Mouse (Mus musculus): ENCODE measurements around the gene Sgf29. TPM values are rescaled to one million over a fixed set of nuclear protein-coding genes. Genes with fewer than 3 reads are reported as not detected.
A peak's percentile ranks its signal among the peaks of the same experiment; 100 is the strongest.

Sgf29 gene
- polyA plus RNA-seq, 1 experiment from 2014 or later = 57.5 TPM

DNA sequence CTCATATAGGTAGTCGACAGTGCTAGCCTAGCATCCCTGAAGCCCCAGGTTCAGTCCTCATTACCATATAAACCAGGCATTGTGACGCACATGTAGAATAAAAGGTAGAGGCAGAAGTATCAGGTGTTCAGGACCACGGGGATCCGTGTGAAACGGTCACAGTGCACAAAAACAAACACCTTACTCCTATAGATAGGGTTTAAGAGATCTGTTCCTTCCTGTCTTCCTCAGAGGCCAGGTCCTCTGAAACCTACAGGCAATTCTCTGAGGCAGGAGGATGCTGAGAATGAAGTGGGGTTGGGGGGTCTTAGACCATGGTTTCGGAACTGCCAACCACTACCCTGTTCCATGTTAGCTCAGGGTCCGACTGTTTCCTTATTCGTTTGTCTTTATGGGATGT lies 48.7 kb downstream of the Sgf29 start:
- H3K4me1 ChIP-seq (replicated peaks; ENCODE audit: control insufficient read depth, insufficient read depth, low read length) = peaks cover 46% of the 10 kb centered on the region
- H3K9ac ChIP-seq (replicated peaks; ENCODE audit: low read depth, low read length) = no peak overlapping the region
- H3K4me3 ChIP-seq (replicated peaks; ENCODE audit: low read length) = no peak overlapping the region
- WGBS = 95% methylated on average over 8 of the region's 8 CpGs
- peaks cover 11% of the 10 kb centered on the region for H3K36me3 ChIP-seq (ENCODE audit: control insufficient read depth, insufficient read depth)
- no peak overlapping the region for H3K4me2 ChIP-seq (ENCODE audit: low read length)
- H3K27ac ChIP-seq (ENCODE audit: low read length) = no peak overlapping the region
- ATAC-seq = no peak
- no peaks in the 10 kb centered on the region for H3K27me3 ChIP-seq (replicated peaks; ENCODE audit: control insufficient read depth, insufficient read depth, low read length)
- H3K9me3 ChIP-seq (ENCODE audit: control insufficient read depth, low read length) = no peaks in the 10 kb centered on the region

GRCm38 (mm10) chr7:126700063-126701015 lies 51.2 kb downstream of the Sgf29 start:
- ATAC-seq = no peak
- WGBS = 85% methylated on average over 25 of the region's 25 CpGs
- Histone ChIP-seq H3K27me3 (replicated peaks; ENCODE audit: control insufficient read depth, insufficient read depth, low read length) (no peaks in the 10 kb centered on the region), H3K9ac (replicated peaks; ENCODE audit: low read depth, low read length) (no peak overlapping the region), H3K27ac (ENCODE audit: low read length) (no peak overlapping the region), H3K36me3 (ENCODE audit: control insufficient read depth, insufficient read depth) (peaks cover 11% of the 10 kb centered on the region), H3K4me3 (replicated peaks; ENCODE audit: low read length) (no peak overlapping the region), H3K9me3 (ENCODE audit: control insufficient read depth, low read length) (no peaks in the 10 kb centered on the region), H3K4me2 (ENCODE audit: low read length) (no peak overlapping the region), H3K4me1 (replicated peaks; ENCODE audit: control insufficient read depth, insufficient read depth, low read length) (peaks cover 43% of the 10 kb centered on the region)

DNA sequence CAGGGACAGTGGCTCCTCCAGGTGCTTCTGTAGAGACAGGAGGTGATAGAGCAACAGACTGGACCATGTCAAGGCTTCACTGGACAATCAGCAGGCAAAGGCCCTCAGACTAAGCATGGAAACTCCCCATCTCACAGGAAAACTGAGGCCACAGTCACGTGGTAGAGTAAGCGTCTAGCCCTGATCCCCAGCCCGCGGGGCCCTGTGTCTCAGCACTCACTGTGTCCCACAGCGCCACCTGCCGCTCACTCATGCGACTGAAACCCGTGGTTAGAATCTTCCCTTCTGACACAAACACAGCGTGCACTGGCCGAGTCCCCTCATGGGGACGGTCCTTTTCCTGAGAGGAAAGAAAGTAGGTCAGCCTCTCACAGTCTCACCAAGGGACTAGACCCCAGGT lies 52.0 kb downstream of the Sgf29 start:
- Histone ChIP-seq H3K9ac (replicated peaks; ENCODE audit: low read depth, low read length) (peak overlapping the region; percentile 38; the same call in 1 of the 2 replicates), H3K27ac (ENCODE audit: low read length) (no peak overlapping the region), H3K9me3 (ENCODE audit: control insufficient read depth, low read length) (no peaks in the 10 kb centered on the region), H3K27me3 (replicated peaks; ENCODE audit: control insufficient read depth, insufficient read depth, low read length) (no peaks in the 10 kb centered on the region), H3K4me2 (ENCODE audit: low read length) (peak overlapping the region; percentile 33), H3K4me1 (replicated peaks; ENCODE audit: control insufficient read depth, insufficient read depth, low read length) (peaks cover 43% of the 10 kb centered on the region), H3K36me3 (ENCODE audit: control insufficient read depth, insufficient read depth) (peaks cover 11% of the 10 kb centered on the region), H3K4me3 (replicated peaks; ENCODE audit: low read length) (no peak overlapping the region)
- ATAC-seq = peak; percentile 29
- WGBS = 0% methylated on average over 11 of the region's 11 CpGs

GRCm38 (mm10) chr7:126701559-126702357 lies 52.6 kb downstream of the Sgf29 start:
- Histone ChIP-seq H3K36me3 (ENCODE audit: control insufficient read depth, insufficient read depth) (peaks cover 11% of the 10 kb centered on the region), H3K4me2 (ENCODE audit: low read length) (peak overlapping the region; percentile 33), H3K9me3 (ENCODE audit: control insufficient read depth, low read length) (no peaks in the 10 kb centered on the region), H3K27ac (ENCODE audit: low read length) (no peak overlapping the region), H3K27me3 (replicated peaks; ENCODE audit: control insufficient read depth, insufficient read depth, low read length) (no peaks in the 10 kb centered on the region), H3K4me3 (replicated peaks; ENCODE audit: low read length) (no peak overlapping the region), H3K9ac (replicated peaks; ENCODE audit: low read depth, low read length) (peak overlapping the region; percentile 38; the same call in 1 of the 2 replicates), H3K4me1 (replicated peaks; ENCODE audit: control insufficient read depth, insufficient read depth, low read length) (peaks cover 37% of the 10 kb centered on the region)
- no peak for ATAC-seq
- 60% methylated on average over 24 of the region's 24 CpGs for WGBS

DNA sequence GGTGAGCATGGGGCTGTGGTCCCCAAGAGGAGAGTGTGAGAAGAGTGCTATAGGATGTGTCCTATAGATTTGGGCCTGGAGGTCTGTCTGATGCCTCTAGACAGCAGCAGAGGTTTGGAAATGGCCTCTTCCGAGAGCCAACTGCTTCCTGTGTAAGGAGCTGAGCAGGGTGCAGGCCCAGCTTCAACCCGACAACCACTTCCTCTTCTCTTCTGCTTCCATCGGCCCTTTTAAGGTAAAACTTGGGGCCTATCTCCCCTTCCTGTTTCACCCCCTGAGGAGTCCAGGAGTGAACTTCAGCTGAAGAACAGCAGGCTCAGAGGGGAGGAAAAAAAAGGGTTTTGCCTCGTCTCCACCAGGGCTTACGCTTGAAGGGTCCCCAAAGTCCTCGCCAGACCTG lies 53.2 kb downstream of the Sgf29 start:
- no peaks in the 10 kb centered on the region for H3K27me3 ChIP-seq (replicated peaks; ENCODE audit: control insufficient read depth, insufficient read depth, low read length)
- 86% methylated on average over 6 of the region's 6 CpGs for WGBS
- peaks cover 31% of the 10 kb centered on the region for H3K4me1 ChIP-seq (replicated peaks; ENCODE audit: control insufficient read depth, insufficient read depth, low read length)
- peaks cover 11% of the 10 kb centered on the region for H3K36me3 ChIP-seq (ENCODE audit: control insufficient read depth, insufficient read depth)
- H3K4me2 ChIP-seq (ENCODE audit: low read length) = peak overlapping the region; percentile 80
- no peak for ATAC-seq
- no peak overlapping the region for H3K9ac ChIP-seq (replicated peaks; ENCODE audit: low read depth, low read length)
- no peak overlapping the region for H3K27ac ChIP-seq (ENCODE audit: low read length)
- H3K9me3 ChIP-seq (ENCODE audit: control insufficient read depth, low read length) = no peaks in the 10 kb centered on the region
- no peak overlapping the region for H3K4me3 ChIP-seq (replicated peaks; ENCODE audit: low read length)

GRCm38 (mm10) chr7:126702861-126703756 lies 54.0 kb downstream of the Sgf29 start:
- no peak for ATAC-seq
- 90% methylated on average over 12 of the region's 12 CpGs for WGBS
- Histone ChIP-seq H3K27ac (ENCODE audit: low read length) (peak overlapping the region; percentile 26), H3K9ac (replicated peaks; ENCODE audit: low read depth, low read length) (peak overlapping the region; percentile 89), H3K4me2 (ENCODE audit: low read length) (peak overlapping the region; percentile 80), H3K4me3 (replicated peaks; ENCODE audit: low read length) (peak overlapping the region; percentile 83), H3K27me3 (replicated peaks; ENCODE audit: control insufficient read depth, insufficient read depth, low read length) (no peaks in the 10 kb centered on the region), H3K36me3 (ENCODE audit: control insufficient read depth, insufficient read depth) (peaks cover 11% of the 10 kb centered on the region), H3K9me3 (ENCODE audit: control insufficient read depth, low read length) (no peaks in the 10 kb centered on the region), H3K4me1 (replicated peaks; ENCODE audit: control insufficient read depth, insufficient read depth, low read length) (peaks cover 30% of the 10 kb centered on the region)

DNA sequence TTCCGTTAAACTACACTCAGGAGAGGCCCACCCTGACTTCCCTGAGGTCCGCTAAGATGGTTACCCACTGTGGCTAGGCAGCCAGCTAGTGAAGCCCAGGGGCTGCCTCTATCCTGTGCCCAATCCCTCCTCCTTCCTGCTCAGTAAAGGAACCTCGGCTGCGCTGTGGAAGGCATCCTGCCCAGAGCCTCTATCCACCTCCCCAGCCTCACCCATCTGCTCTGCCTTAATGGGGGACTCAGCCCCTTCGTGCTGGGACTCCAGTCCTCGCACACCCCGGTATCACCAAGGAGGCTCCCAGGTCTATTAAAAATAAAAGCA lies 54.6 kb downstream of the Sgf29 start:
- Histone ChIP-seq H3K9me3 (ENCODE audit: control insufficient read depth, low read length) (no peaks in the 10 kb centered on the region), H3K27me3 (replicated peaks; ENCODE audit: control insufficient read depth, insufficient read depth, low read length) (no peaks in the 10 kb centered on the region), H3K27ac (ENCODE audit: low read length) (peak overlapping the region; percentile 26), H3K4me2 (ENCODE audit: low read length) (peak overlapping the region; percentile 80), H3K9ac (replicated peaks; ENCODE audit: low read depth, low read length) (peak overlapping the region; percentile 89), H3K36me3 (ENCODE audit: control insufficient read depth, insufficient read depth) (peaks cover 11% of the 10 kb centered on the region), H3K4me1 (replicated peaks; ENCODE audit: control insufficient read depth, insufficient read depth, low read length) (peaks cover 30% of the 10 kb centered on the region), H3K4me3 (replicated peaks; ENCODE audit: low read length) (peak overlapping the region; percentile 83)
- peak; percentile 39 for ATAC-seq
- WGBS = 10% methylated on average over 7 of the region's 7 CpGs

DNA sequence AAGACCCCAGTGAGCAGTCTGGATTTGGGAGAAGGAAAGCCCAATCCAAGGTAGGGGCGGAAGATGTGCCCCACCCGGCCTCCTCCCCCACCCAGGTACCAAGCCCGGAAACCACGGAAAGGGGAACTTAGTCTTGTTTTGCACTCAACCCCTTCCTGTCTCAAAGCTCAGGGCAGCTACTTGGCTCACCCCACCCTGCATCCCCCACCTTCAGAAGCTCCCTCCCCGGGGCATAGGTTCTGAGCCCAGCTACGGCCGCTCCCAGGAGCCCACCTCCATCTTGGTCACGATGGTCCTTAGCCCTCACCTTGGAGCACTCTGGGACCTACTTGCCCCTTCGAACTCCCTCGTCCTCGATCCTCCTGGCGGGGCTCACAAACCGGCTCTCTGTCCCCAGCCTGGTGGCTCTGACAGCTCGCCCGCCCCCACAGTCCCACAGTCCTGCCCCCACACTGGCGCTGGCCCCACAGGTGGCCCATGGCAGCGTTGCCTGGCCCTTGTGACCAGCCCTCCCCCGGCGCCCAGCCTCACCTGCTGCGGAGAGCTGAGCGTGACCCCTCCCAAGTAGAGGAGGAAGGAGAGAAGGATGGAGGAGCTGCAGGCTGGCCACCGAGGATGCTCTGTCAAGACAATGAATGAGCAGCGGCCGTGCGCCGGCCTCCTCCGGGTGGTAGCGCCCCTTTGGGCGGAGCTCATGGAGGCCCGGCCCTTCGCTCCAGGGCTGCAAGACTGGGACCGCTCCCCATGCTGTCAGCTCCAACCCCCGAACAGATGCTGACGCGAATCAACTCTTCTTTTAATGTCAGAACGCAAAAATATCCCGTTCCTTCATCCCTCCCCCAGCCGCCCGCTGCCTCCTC lies 55.2 kb downstream of the Sgf29 start:
- Histone ChIP-seq H3K9ac (replicated peaks; ENCODE audit: low read depth, low read length) (peak overlapping the region; percentile 89), H3K27ac (ENCODE audit: low read length) (peak overlapping the region; percentile 68), H3K4me3 (replicated peaks; ENCODE audit: low read length) (peak overlapping the region; percentile 83), H3K4me2 (ENCODE audit: low read length) (peak overlapping the region; percentile 80), H3K4me1 (replicated peaks; ENCODE audit: control insufficient read depth, insufficient read depth, low read length) (peaks cover 30% of the 10 kb centered on the region), H3K9me3 (ENCODE audit: control insufficient read depth, low read length) (peaks cover 4% of the 10 kb centered on the region; the same call in 1 of the 2 replicates), H3K27me3 (replicated peaks; ENCODE audit: control insufficient read depth, insufficient read depth, low read length) (no peaks in the 10 kb centered on the region), H3K36me3 (ENCODE audit: control insufficient read depth, insufficient read depth) (peaks cover 9% of the 10 kb centered on the region; the same call in 1 of the 2 replicates)
- peak; percentile 90 for ATAC-seq
- WGBS = 2% methylated on average over 39 of the region's 39 CpGs

Data from forebrain, embryonic 16.5 days (tissue).